Mouse (Mus musculus): Measurements from ENCODE around the gene Slc37a3.

DNA sequence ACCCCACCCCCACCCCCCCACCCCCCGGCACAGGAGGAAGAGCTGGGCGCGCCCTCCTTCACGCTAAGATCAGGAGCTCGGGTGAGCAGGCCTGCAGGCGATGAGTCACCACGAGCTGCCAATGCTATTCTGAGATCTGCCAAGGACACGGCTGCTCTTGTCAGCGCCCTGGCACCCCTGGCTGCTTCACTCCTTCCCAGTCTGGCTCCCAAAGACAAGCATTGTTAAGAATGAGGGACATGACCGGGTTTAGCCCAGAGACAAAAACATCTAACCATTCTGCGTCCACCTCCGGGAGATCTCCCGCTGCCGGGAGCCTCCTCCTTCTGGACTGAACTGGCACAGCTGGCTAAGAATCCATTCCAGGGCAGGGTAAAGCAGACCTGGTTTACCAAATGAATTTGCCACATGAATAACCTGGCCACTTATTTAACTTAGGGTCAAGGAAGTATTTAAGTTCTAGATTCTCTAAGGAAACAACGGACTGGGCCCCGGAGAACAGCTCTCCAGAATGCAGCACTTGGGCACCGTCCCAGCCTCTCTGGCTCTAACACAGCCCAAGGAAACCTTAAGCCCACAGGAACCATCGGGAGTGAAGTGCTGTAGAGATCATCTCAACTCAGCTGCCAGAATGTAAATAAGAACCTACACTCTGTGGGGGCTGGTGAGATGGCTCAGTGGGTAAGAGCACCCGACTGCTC, 58.3 kb downstream of the Slc37a3 start:
- TF ChIP-seq GATA1 (IDR thresholded peaks at IDR 0.05; ENCODE audit: borderline replicate concordance, low read length) (no peak), FLI1 (IDR thresholded peaks at IDR 0.05; ENCODE audit: low read length) (no peak)
